Mouse (Mus musculus) liver, adult 2 months (tissue): Measurements from ENCODE around the gene Ncstn. TPM values are rescaled to one million over a fixed set of nuclear protein-coding genes. Genes with fewer than 3 reads are reported as not detected.

Source experiments
- DNase-seq: peaks from one replicate; pipeline ENCODE4 v3.0.0-alpha.2; 2011; ENCODE audit warnings: low read depth, low spot score; ENCODE audit errors: extremely low read depth
- H3K27ac ChIP-seq: fragments of 200-500 bp; replicated peaks from 2 replicates; pipeline ENCODE4 v1.5.1; 2012; ENCODE audit warnings: low read depth, mild to moderate bottlenecking, control low read depth, inconsistent platforms, low read length; ENCODE audit not compliant: insufficient read depth
- H3K27me3 ChIP-seq: fragments of 200-500 bp; 2 replicates; pipeline ENCODE4 v1.6.1; 2012; ENCODE audit warnings: mild to moderate bottlenecking, moderate library complexity, low read length, inconsistent platforms; ENCODE audit not compliant: control insufficient read depth, insufficient read depth
- H3K36me3 ChIP-seq: fragments of 200-500 bp; 2 replicates; pipeline ENCODE4 v1.6.1; 2012; ENCODE audit warnings: low read length, inconsistent platforms; ENCODE audit not compliant: control insufficient read depth, insufficient read depth
- H3K4me1 ChIP-seq: fragments of 200-500 bp; 2 replicates; pipeline ENCODE4 v1.6.1; 2011; ENCODE audit warnings: low read length; ENCODE audit not compliant: control insufficient read depth, insufficient read depth
- H3K4me3 ChIP-seq: fragments of 200-500 bp; 2 replicates; pipeline ENCODE4 v1.5.1; 2011; ENCODE audit warnings: low read depth, mild to moderate bottlenecking, control low read depth, low read length, moderate library complexity; ENCODE audit not compliant: insufficient read depth
- H3K79me2 ChIP-seq: fragments of 200-500 bp; 2 replicates; pipeline ENCODE4 v1.6.1; 2012; ENCODE audit warnings: inconsistent platforms, mild to moderate bottlenecking, low read length, moderate library complexity; ENCODE audit not compliant: control insufficient read depth, insufficient read depth
- H3K9ac ChIP-seq: fragments of 200-500 bp; 2 replicates; pipeline ENCODE4 v1.6.1; 2012; ENCODE audit warnings: low read depth, mild to moderate bottlenecking, control low read depth, inconsistent platforms, low read length
- CTCF ChIP-seq: fragments of 200-500 bp; IDR thresholded peaks from 2 replicates; pipeline ENCODE4 v1.5.1; 2011; ENCODE audit warnings: low read depth, low read length, control low read depth
- POLR2A ChIP-seq: fragments of 200-500 bp; IDR thresholded peaks from 2 replicates; pipeline ENCODE4 v1.6.1; 2011; ENCODE audit warnings: low read length, control low read depth; ENCODE audit not compliant: insufficient read depth; ENCODE audit errors: extremely low read depth
- WGBS: fragments of 180-500 bp; shearing (Covaris S2); methylation state at CpG from one replicate; pipeline ENCODE4 v1.1.7; 2018; 5-methylcytosine and 5-hydroxymethylcytosine counted together
- polyA plus RNA-seq: library from polyadenylated mRNA; depleted of rRNA; stranded (reverse); fragments of >200 nt; gene quantifications from 2 replicates; pipeline ENCODE4 v1.2.3, GENCODE M21; 2012
- total RNA-seq: library from RNA; depleted of rRNA; stranded (reverse); fragments of >200 nt; gene quantifications from 2 replicates; pipeline ENCODE4 v1.2.3, GENCODE M21; 2014

Gene Ncstn
- total and polyA plus RNA-seq, 2 experiments, result 28.9 to 50.1 TPM

GRCm38 (mm10) chr1:172116948-172117347, 34.4 kb upstream of the Ncstn start:
- no peak overlapping the region for H3K27ac ChIP-seq
- DNase-seq, result no peak
- no peaks in the 10 kb centered on the region for H3K79me2 ChIP-seq
- no peak for TF ChIP-seq POLR2A
- no peak for TF ChIP-seq CTCF
- WGBS, result 93% methylated on average over 5 of the region's 5 CpGs
- H3K9ac ChIP-seq, result no peak overlapping the region
- no peak overlapping the region for H3K4me3 ChIP-seq
- H3K36me3 ChIP-seq, result peaks cover 86% of the 10 kb centered on the region
- no peaks in the 10 kb centered on the region for H3K27me3 ChIP-seq
- no peaks in the 10 kb centered on the region for H3K4me1 ChIP-seq

GRCm38 (mm10) chr1:172107777-172108477, 25.3 kb upstream of the Ncstn start:
- Histone ChIP-seq H3K4me3 (no peak overlapping the region), H3K79me2 (no peaks in the 10 kb centered on the region), H3K4me1 (no peaks in the 10 kb centered on the region), H3K36me3 (peaks cover 89% of the 10 kb centered on the region), H3K27ac (no peak overlapping the region), H3K27me3 (no peaks in the 10 kb centered on the region), H3K9ac (no peak overlapping the region)
- TF ChIP-seq POLR2A (no peak), CTCF (no peak)
- no peak for DNase-seq
- 88% methylated on average over 10 of the region's 10 CpGs for WGBS

GRCm38 (mm10) chr1:172105101-172105500, 22.5 kb upstream of the Ncstn start:
- no peak overlapping the region for H3K27ac ChIP-seq
- WGBS, result 86% methylated on average over 11 of the region's 11 CpGs
- DNase-seq, result no peak
- no peak overlapping the region for H3K4me3 ChIP-seq
- H3K79me2 ChIP-seq, result 0 out of 2 replicates have a peak, but pooled peaks cover 3% of the 10 kb centered on the region
- TF ChIP-seq POLR2A, result no peak
- no peak for TF ChIP-seq CTCF
- H3K4me1 ChIP-seq, result no peaks in the 10 kb centered on the region
- H3K27me3 ChIP-seq, result no peaks in the 10 kb centered on the region
- peaks cover 88% of the 10 kb centered on the region for H3K36me3 ChIP-seq
- H3K9ac ChIP-seq, result no peak overlapping the region

GRCm38 (mm10) chr1:172103619-172104018, 21.0 kb upstream of the Ncstn start:
- H3K79me2 ChIP-seq, result 0 out of 2 replicates have a peak, but pooled peaks cover 3% of the 10 kb centered on the region
- H3K4me3 ChIP-seq, result no peak overlapping the region
- H3K9ac ChIP-seq, result no peak overlapping the region
- 70% methylated on average over 4 of the region's 4 CpGs for WGBS
- no peak overlapping the region for H3K27ac ChIP-seq
- peaks cover 78% of the 10 kb centered on the region for H3K36me3 ChIP-seq
- no peak for TF ChIP-seq CTCF
- no peak for TF ChIP-seq POLR2A
- peaks cover 4% of the 10 kb centered on the region; the same call in 1 of the 2 replicates for H3K4me1 ChIP-seq
- H3K27me3 ChIP-seq, result no peaks in the 10 kb centered on the region
- no peak for DNase-seq

- Histone ChIP-seq H3K27ac (no peak overlapping the region), H3K4me1 (peaks cover 4% of the 10 kb centered on the region; the same call in 1 of the 2 replicates), H3K27me3 (no peaks in the 10 kb centered on the region), H3K79me2 (peaks cover 3% of the 10 kb centered on the region; the same call in 1 of the 2 replicates), H3K36me3 (peaks cover 66% of the 10 kb centered on the region), H3K4me3 (no peak overlapping the region), H3K9ac (no peak overlapping the region)
- WGBS, result 26% methylated on average over 6 of the region's 6 CpGs
- no peak for TF ChIP-seq CTCF
- no peak for TF ChIP-seq POLR2A
- DNase-seq, result peak; percentile 92
Observed at GRCm38 (mm10) chr1:172099325-172100033, 16.9 kb upstream of the Ncstn start.

GRCm38 (mm10) chr1:172095202-172095601, 12.6 kb upstream of the Ncstn start:
- Histone ChIP-seq H3K9ac (no peak overlapping the region), H3K27ac (no peak overlapping the region), H3K4me3 (no peak overlapping the region), H3K4me1 (peaks cover 4% of the 10 kb centered on the region; the same call in 1 of the 2 replicates), H3K36me3 (peaks cover 64% of the 10 kb centered on the region), H3K27me3 (no peaks in the 10 kb centered on the region), H3K79me2 (peaks cover 3% of the 10 kb centered on the region; the same call in 1 of the 2 replicates)
- DNase-seq, result no peak
- 79% methylated on average over 6 of the region's 6 CpGs for WGBS
- TF ChIP-seq POLR2A (no peak), CTCF (no peak)
